Mouse (Mus musculus) hindbrain, embryonic 16.5 days (tissue): ENCODE data around the gene Nmur1. TPM values are rescaled to one million over a fixed set of nuclear protein-coding genes. Genes with fewer than 3 reads are reported as not detected.

ENCODE experiments used
- ATAC-seq: fragments of 200-750 bp; cut with Nextera tagmentation; 2 replicates; pipeline ENCODE4 v1.8.0; 2017; ENCODE audit warnings: moderate TSS enrichment, moderate library complexity
- H3K27ac ChIP-seq: fragments of 300-500 bp; sonication (generic); 2 replicates; pipeline ENCODE4 v1.5.1; 2014; ENCODE audit warnings: low read depth, mild to moderate bottlenecking, control low read depth, low read length, moderate library complexity
- H3K27me3 ChIP-seq: fragments of 300-500 bp; sonication (generic); replicated peaks from 2 replicates; pipeline ENCODE4 v1.6.1; 2014; ENCODE audit warnings: low read length; ENCODE audit not compliant: control insufficient read depth, insufficient read depth
- H3K36me3 ChIP-seq: fragments of 300-500 bp; sonication (generic); 2 replicates; pipeline ENCODE4 v1.6.1; 2014; ENCODE audit warnings: mild to moderate bottlenecking, low read length, moderate library complexity, mixed read lengths; ENCODE audit not compliant: control insufficient read depth, insufficient read depth
- H3K4me1 ChIP-seq: fragments of 300-500 bp; sonication (generic); 2 replicates; pipeline ENCODE4 v1.6.1; 2014; ENCODE audit warnings: low read depth, low read length; ENCODE audit not compliant: control insufficient read depth, insufficient read depth
- H3K4me2 ChIP-seq: fragments of 300-500 bp; sonication (generic); 2 replicates; pipeline ENCODE4 v1.6.1; 2014; ENCODE audit warnings: mild to moderate bottlenecking, low read length, control low read depth, moderate library complexity
- H3K4me3 ChIP-seq: fragments of 300-500 bp; sonication (generic); 2 replicates; pipeline ENCODE4 v1.5.1; 2014; ENCODE audit warnings: mild to moderate bottlenecking, low read length, control low read depth, moderate library complexity
- H3K9ac ChIP-seq: fragments of 300-500 bp; sonication (generic); 2 replicates; pipeline ENCODE4 v1.6.1; 2014; ENCODE audit warnings: low read depth, mild to moderate bottlenecking, control low read depth, low read length, moderate library complexity
- H3K9me3 ChIP-seq: fragments of 300-500 bp; sonication (generic); 2 replicates; pipeline ENCODE4 v1.6.1; 2014; ENCODE audit warnings: mild to moderate bottlenecking, low read length, moderate library complexity; ENCODE audit not compliant: control insufficient read depth
- WGBS: fragments of 180-500 bp; shearing (Covaris S2); extraction: QIAGEN DNeasy Blood & Tissue Kit; methylation state at CpG from one replicate; pipeline ENCODE4 v1.1.7; 2014; 5-methylcytosine and 5-hydroxymethylcytosine counted together
- polyA plus RNA-seq: library from polyadenylated mRNA; unstranded; fragments of >200 nt; fragmentation: Nextera tagmentation; extraction: Ambion mirVana; gene quantifications from 2 replicates; pipeline ENCODE4 v1.2.1, GENCODE M21; 2015

The Nmur1 gene
- polyA plus RNA-seq, 1 experiment from 2014 or later = 0.13 TPM

DNA sequence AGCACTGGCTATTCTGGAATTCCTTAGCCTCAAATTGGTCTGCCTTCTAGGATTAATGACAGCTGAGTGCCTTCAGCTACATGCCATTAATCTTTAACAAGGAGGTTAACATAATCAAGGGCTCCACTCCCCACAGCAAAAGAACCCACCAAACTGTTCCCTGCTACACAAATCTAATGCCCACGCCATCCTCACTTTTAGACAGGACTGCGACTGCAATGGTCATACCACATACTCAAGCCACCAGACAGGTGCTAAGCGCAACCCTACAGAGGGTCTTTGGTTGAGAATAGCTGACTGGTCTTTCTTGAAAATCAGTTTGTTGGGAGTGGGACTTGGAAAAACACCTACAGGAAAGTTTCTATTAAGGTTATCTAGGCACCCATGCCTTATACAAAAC is 76.8 kb downstream of the Nmur1 start:
- Histone ChIP-seq H3K9me3 (no peaks in the 10 kb centered on the region), H3K4me1 (no peaks in the 10 kb centered on the region), H3K36me3 (peaks cover 43% of the 10 kb centered on the region), H3K4me2 (no peak overlapping the region), H3K9ac (no peak overlapping the region), H3K27me3 (no peaks in the 10 kb centered on the region), H3K27ac (no peak overlapping the region), H3K4me3 (no peak overlapping the region)
- WGBS = 87% methylated on average over 3 of the region's 3 CpGs
- ATAC-seq = no peak

DNA sequence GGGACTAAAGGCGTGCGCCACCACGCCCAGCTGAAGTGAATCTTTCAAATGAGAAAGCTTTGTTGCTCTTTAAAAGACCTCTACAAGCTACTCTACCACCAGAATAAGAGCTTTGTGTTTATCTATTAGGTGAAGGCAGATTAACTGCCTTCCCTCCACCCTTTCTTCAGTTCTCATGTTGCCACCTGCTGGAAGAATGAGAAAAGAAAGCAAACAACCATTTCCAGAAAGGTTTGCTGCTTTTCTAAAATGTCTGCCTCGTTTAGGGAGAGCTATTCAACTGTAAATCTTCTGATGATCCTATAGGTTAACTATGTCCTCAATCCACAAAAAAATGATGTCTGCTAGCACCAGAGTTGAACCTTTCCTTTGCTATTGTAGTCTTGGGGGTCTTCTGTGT is 77.2 kb downstream of the Nmur1 start:
- H3K4me2 ChIP-seq = no peak overlapping the region
- 67% methylated on average over 4 of the region's 4 CpGs for WGBS
- no peak overlapping the region for H3K9ac ChIP-seq
- H3K4me1 ChIP-seq = no peaks in the 10 kb centered on the region
- H3K36me3 ChIP-seq = peaks cover 39% of the 10 kb centered on the region
- H3K27ac ChIP-seq = no peak overlapping the region
- H3K9me3 ChIP-seq = no peaks in the 10 kb centered on the region
- no peaks in the 10 kb centered on the region for H3K27me3 ChIP-seq
- H3K4me3 ChIP-seq = no peak overlapping the region
- ATAC-seq = no peak

DNA sequence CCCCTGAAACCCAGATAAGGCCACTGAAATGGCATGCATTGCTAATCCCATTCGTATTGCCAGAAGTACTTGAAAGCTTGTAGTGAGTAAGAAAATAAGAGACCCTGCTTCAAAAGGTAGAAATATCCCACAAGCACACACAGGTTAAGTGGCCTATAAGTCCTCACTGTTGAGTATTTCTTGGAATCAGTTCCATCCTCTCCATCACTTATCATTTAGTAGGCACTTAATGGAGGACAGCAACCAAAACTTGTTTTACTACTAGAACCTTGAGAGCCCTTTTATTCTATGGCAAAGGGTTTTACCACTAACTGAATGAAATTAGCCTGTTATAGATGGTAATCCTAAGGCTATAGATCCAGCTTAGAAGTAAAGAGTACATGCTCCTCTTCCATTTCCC is 77.9 kb downstream of the Nmur1 start:
- peaks cover 33% of the 10 kb centered on the region for H3K36me3 ChIP-seq
- H3K9me3 ChIP-seq = no peaks in the 10 kb centered on the region
- no peak overlapping the region for H3K4me2 ChIP-seq
- H3K27me3 ChIP-seq = no peaks in the 10 kb centered on the region
- ATAC-seq = no peak
- H3K4me1 ChIP-seq = no peaks in the 10 kb centered on the region
- 76% methylated on average over 1 of the region's 1 CpGs for WGBS
- no peak overlapping the region for H3K9ac ChIP-seq
- no peak overlapping the region for H3K27ac ChIP-seq
- no peak overlapping the region for H3K4me3 ChIP-seq

DNA sequence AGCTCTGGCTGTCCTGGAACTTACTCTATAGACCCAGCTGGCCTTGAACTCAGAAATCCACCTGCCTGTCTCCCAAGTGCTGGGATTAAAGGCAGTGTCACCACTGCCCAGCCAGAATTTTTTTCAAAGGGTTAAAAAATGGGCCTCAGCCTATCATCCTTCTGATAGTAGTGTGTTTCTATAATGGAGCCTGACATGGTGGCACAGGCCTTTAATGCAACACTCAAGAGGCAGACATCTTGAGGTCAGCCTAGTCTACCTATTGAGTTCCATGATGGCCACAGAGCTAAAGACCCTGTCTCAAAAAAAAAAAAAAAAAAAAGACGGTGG is 78.3 kb downstream of the Nmur1 start:
- 42% methylated on average over 1 of the region's 1 CpGs for WGBS
- Histone ChIP-seq H3K27me3 (no peaks in the 10 kb centered on the region), H3K9me3 (no peaks in the 10 kb centered on the region), H3K4me1 (no peaks in the 10 kb centered on the region), H3K4me3 (no peak overlapping the region), H3K4me2 (no peak overlapping the region), H3K27ac (no peak overlapping the region), H3K36me3 (peaks cover 31% of the 10 kb centered on the region), H3K9ac (no peak overlapping the region)
- ATAC-seq = no peak

DNA sequence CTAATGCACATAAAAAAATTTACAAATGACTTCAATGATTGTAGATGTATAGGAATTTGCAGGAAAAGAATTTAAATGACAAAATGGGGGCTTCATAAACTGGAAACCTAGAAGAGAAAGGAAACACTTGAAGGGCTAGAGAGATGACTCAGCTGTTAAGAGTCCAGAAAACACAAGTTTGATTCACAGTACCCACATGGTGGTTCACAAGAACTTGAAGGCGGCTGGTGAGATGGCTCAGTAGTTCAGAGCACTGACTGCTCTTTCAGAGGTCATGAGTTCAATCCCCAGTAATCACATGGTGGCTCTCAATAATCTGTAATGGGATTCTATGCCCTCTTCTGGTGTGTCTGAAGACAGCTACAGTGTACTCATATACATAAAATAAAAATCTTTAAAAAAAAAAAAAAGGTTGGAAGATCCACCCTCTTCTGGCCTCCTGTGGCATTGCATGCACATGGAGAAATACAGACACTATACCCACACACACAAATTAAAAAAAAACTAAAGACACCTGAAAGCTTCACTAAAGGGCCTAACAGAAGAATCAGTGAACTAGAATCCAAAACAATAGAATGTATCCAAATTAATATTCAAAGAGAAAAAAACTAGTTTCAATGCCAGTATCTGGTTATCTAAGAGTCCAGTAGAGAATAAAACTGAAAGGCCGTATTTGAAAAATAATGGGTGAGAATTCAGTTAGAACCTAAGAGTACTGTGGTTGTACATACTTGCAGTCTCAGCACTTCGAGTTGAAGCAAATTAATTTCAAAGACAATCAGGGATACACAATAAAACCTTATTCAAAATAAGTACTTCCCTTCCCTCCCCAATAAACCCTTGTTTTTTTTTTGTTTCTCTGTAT is 78.9 kb downstream of the Nmur1 start:
- ATAC-seq = no peak
- Histone ChIP-seq H3K36me3 (peaks cover 26% of the 10 kb centered on the region), H3K4me1 (no peaks in the 10 kb centered on the region), H3K9ac (no peak overlapping the region), H3K27ac (no peak overlapping the region), H3K4me3 (no peak overlapping the region), H3K27me3 (no peaks in the 10 kb centered on the region), H3K4me2 (no peak overlapping the region), H3K9me3 (no peaks in the 10 kb centered on the region)
- 88% methylated on average over 3 of the region's 3 CpGs for WGBS

DNA sequence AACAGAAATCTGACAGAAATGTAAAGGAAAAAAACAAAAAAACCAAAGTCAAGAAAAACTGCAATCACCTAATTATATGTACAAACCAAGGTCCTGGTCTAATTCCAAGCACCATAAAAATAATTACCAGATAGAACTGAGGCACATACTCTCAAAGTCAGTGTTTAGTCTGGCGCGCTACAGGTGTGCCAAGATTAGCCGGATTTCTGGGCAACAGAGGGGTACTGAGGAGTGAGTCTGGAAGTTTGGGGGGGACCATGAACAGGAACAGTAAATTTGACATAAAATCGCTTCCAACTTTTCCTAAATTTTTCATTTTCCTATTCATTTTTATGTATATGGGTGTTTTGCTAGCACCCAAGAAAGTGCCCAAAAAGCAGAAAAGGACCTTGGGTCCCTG is 80.1 kb downstream of the Nmur1 start:
- Histone ChIP-seq H3K27ac (no peak overlapping the region), H3K36me3 (peaks cover 15% of the 10 kb centered on the region), H3K4me1 (no peaks in the 10 kb centered on the region), H3K4me2 (no peak overlapping the region), H3K9me3 (no peaks in the 10 kb centered on the region), H3K27me3 (no peaks in the 10 kb centered on the region), H3K4me3 (no peak overlapping the region), H3K9ac (no peak overlapping the region)
- no peak for ATAC-seq
- 88% methylated on average over 4 of the region's 4 CpGs for WGBS

DNA sequence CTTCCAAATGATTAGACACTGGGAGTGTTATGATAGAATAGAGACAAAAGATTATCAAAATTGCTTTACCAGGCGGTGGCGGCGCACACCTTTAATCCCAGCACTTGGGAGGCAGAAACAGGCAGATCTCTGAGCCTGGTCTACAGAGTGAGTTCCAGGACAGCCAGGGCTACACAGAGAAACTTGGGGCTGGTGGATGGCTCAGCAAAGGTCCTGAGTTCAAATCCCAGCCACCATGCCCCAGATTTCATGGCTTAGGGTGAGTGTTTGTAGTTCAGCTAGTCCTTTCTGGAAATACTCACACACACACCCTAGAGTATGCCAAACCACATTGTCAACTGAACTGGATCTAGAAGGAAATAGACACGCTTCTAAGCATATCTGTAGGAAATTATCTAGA is 81.0 kb downstream of the Nmur1 start:
- no peaks in the 10 kb centered on the region for H3K9me3 ChIP-seq
- no peaks in the 10 kb centered on the region for H3K27me3 ChIP-seq
- WGBS = 98% methylated on average over 4 of the region's 4 CpGs
- no peak overlapping the region for H3K4me3 ChIP-seq
- no peak for ATAC-seq
- H3K9ac ChIP-seq = no peak overlapping the region
- H3K27ac ChIP-seq = no peak overlapping the region
- H3K4me1 ChIP-seq = no peaks in the 10 kb centered on the region
- H3K4me2 ChIP-seq = no peak overlapping the region
- H3K36me3 ChIP-seq = peaks cover 8% of the 10 kb centered on the region

DNA sequence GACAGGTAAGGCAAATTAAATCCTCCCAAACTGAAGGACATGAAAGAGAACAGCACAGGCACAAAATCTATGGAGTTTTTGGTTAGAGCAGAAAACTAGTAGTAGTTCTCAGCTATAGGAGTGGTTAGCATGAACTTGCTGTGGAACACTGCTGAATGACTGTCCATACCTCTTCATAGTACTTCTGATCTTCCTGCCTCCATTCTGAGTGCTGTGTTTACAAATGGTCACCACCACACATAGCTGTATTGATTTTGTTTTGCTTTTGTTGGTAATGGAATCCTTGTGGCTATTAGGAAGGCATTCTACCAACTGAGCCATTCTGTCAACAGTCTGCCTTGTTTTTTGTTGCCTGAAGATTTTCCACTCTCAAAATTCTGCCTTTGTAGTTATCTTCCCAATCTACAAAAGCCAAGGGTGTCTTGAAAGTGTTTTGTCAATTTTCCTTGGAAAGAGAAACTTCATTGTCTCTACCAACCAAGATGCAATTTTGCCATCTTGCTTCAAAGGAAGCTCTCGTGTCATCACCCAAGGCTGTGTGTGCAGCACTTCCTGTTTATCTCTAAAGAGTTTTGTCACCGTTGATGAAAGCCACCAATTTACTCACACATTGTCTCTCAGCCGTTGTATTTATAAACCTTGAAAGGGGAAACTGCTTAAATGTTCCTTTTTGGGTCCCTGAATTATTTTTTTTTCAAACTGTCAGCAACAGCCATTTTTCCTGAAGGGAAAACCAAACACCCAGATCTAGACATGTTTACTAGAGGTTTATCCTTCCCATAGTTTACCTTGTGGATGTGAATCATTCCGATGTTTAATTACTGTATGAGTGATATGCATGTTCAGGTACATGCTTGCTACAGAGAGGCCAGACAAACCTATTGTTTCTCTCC is 81.8 kb downstream of the Nmur1 start:
- Histone ChIP-seq H3K4me3 (no peak overlapping the region), H3K9ac (no peak overlapping the region), H3K36me3 (peaks cover 4% of the 10 kb centered on the region), H3K4me2 (no peak overlapping the region), H3K9me3 (no peaks in the 10 kb centered on the region), H3K27ac (no peak overlapping the region), H3K4me1 (no peaks in the 10 kb centered on the region), H3K27me3 (no peaks in the 10 kb centered on the region)
- ATAC-seq = no peak
- WGBS = 79% methylated on average over 4 of the region's 4 CpGs

DNA sequence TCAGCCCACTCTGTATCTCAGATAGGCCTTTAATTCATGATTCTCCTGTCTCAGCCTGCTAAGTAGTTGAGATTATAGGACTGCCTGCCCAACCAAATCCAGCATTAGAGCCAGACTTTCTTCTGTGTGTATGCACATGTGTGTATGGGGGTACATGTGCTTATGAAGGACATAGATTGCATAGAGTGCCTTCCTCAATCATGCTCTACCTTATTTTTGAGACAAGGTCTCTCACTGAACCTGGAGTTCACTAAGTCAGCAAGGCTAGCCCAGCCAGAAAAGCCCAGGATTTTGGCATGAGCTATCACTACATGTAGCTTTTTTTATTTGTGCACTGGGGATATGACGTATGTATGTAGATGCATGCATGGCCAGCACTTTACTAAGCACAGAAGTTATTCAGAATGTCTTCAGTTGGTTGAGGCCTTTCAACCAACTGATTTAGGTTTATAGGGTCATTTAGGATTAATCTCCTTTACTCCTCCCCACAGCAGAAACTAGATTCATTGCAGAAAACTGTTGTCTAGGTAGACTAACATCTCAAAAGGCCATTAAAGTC is 82.9 kb downstream of the Nmur1 start:
- H3K36me3 ChIP-seq = no peaks in the 10 kb centered on the region
- 96% methylated on average over 1 of the region's 1 CpGs for WGBS

More for the DNA sequence above, 82.9 kb downstream of the Nmur1 start:
- Histone ChIP-seq H3K9ac (no peak overlapping the region), H3K27me3 (no peaks in the 10 kb centered on the region), H3K4me1 (no peaks in the 10 kb centered on the region), H3K4me3 (no peak overlapping the region), H3K27ac (no peak overlapping the region), H3K9me3 (no peaks in the 10 kb centered on the region), H3K4me2 (no peak overlapping the region)
- no peak for ATAC-seq
